Mouse (Mus musculus): ENCODE results near the gene Cdh13.

The Cdh13 gene

GRCm38 (mm10) chr8:118565887-118566747 lies 282.6 kb downstream of the Cdh13 start:
- no peak for DNase-seq (ENCODE audit: low spot score in 2 of 2)

- peak; percentile 40 to 62 for DNase-seq (ENCODE audit: low spot score in 2 of 2)
Measured at GRCm38 (mm10) chr8:118569366-118569765, 285.8 kb downstream of the Cdh13 start.

- no peak for DNase-seq (ENCODE audit: low spot score in 2 of 2)
Measured at GRCm38 (mm10) chr8:118581256-118581655, 297.7 kb downstream of the Cdh13 start.

GRCm38 (mm10) chr8:118582185-118582584 lies 298.7 kb downstream of the Cdh13 start:
- no peak for DNase-seq (ENCODE audit: low spot score in 2 of 2)

GRCm38 (mm10) chr8:118587981-118588380 lies 304.4 kb downstream of the Cdh13 start:
- DNase-seq (ENCODE audit: low spot score in 2 of 2): no peak

GRCm38 (mm10) chr8:118596816-118597215 lies 313.3 kb downstream of the Cdh13 start:
- DNase-seq (ENCODE audit: low spot score in 2 of 2): peak in 1 of 2 experiments; percentile 45

GRCm38 (mm10) chr8:118601376-118601775 lies 317.8 kb downstream of the Cdh13 start:
- DNase-seq (ENCODE audit: low spot score in 2 of 2): no peak

- DNase-seq (ENCODE audit: low spot score in 2 of 2): no peak
Measured at GRCm38 (mm10) chr8:118602074-118602473, 318.5 kb downstream of the Cdh13 start.

- peak; percentile 77 to 83 for DNase-seq (ENCODE audit: low spot score in 2 of 2)
Measured at GRCm38 (mm10) chr8:118611551-118611950, 328.0 kb downstream of the Cdh13 start.

- DNase-seq (ENCODE audit: low spot score in 2 of 2): no peak
Measured at GRCm38 (mm10) chr8:118618195-118618594, 334.7 kb downstream of the Cdh13 start.

GRCm38 (mm10) chr8:118626425-118626824 lies 342.9 kb downstream of the Cdh13 start:
- DNase-seq (ENCODE audit: low spot score in 2 of 2): no peak

- no peak for DNase-seq (ENCODE audit: low spot score in 2 of 2)
Measured at GRCm38 (mm10) chr8:118627737-118628136, 344.2 kb downstream of the Cdh13 start.

GRCm38 (mm10) chr8:118628702-118629101 lies 345.2 kb downstream of the Cdh13 start:
- peak; percentile 43 to 50 for DNase-seq (ENCODE audit: low spot score in 2 of 2)

- no peak for DNase-seq (ENCODE audit: low spot score in 2 of 2)
Measured at GRCm38 (mm10) chr8:118635296-118636060, 351.9 kb downstream of the Cdh13 start.

- DNase-seq (ENCODE audit: low spot score in 2 of 2): no peak
Measured at GRCm38 (mm10) chr8:118639606-118640005, 356.1 kb downstream of the Cdh13 start.

- DNase-seq (ENCODE audit: low spot score in 2 of 2): no peak
Measured at GRCm38 (mm10) chr8:118641799-118642198, 358.3 kb downstream of the Cdh13 start.

GRCm38 (mm10) chr8:118648801-118649537 lies 365.4 kb downstream of the Cdh13 start:
- DNase-seq (ENCODE audit: low spot score in 2 of 2): no peak

- DNase-seq (ENCODE audit: low spot score in 2 of 2): no peak
Measured at GRCm38 (mm10) chr8:118649981-118650380, 366.4 kb downstream of the Cdh13 start.

- DNase-seq (ENCODE audit: low spot score in 2 of 2): no peak
Measured at GRCm38 (mm10) chr8:118662001-118662829, 378.7 kb downstream of the Cdh13 start.

GRCm38 (mm10) chr8:118665081-118665480 lies 381.5 kb downstream of the Cdh13 start:
- DNase-seq (ENCODE audit: low spot score in 2 of 2): no peak

- DNase-seq (ENCODE audit: low spot score in 2 of 2): peak; percentile 54 to 67
Measured at GRCm38 (mm10) chr8:118667736-118668135, 384.2 kb downstream of the Cdh13 start.
